Mouse (Mus musculus) limb, embryonic 14.5 days (tissue): Measurements from ENCODE around the gene Nfkbid. TPM values are rescaled to one million over a fixed set of nuclear protein-coding genes. Genes with fewer than 3 reads are reported as not detected.
A peak's percentile ranks its signal among the peaks of the same experiment; 100 is the strongest.

ENCODE experiments used
- ATAC-seq: fragments of 200-750 bp; cut with Nextera tagmentation; 2 replicates; pipeline ENCODE4 v1.8.0; 2017; ENCODE audit warnings: low read depth, moderate number of reproducible peaks, moderate TSS enrichment; ENCODE audit not compliant: low FRiP score
- DNase-seq: peaks from one replicate; pipeline ENCODE4 v3.0.0-alpha.2; 2015; ENCODE audit warnings: low spot score
- H3K27ac ChIP-seq: fragments of 300-500 bp; sonication (generic); replicated peaks from 2 replicates; pipeline ENCODE4 v1.5.1; 2014; ENCODE audit warnings: low read depth, mild to moderate bottlenecking, low read length, moderate library complexity, mixed read lengths
- H3K27me3 ChIP-seq: fragments of 300-500 bp; sonication (generic); 2 replicates; pipeline ENCODE4 v1.6.1; 2014; ENCODE audit warnings: low read length, mixed read lengths; ENCODE audit not compliant: control insufficient read depth, insufficient read depth
- H3K36me3 ChIP-seq: fragments of 300-500 bp; sonication (generic); 2 replicates; pipeline ENCODE4 v1.6.1; 2014; ENCODE audit warnings: mild to moderate bottlenecking, low read length, moderate library complexity, mixed read lengths; ENCODE audit not compliant: control insufficient read depth, insufficient read depth
- H3K4me1 ChIP-seq: fragments of 300-500 bp; sonication (generic); 2 replicates; pipeline ENCODE4 v1.6.1; 2014; ENCODE audit warnings: antibody characterized with exemption, low read length, mixed read lengths; ENCODE audit not compliant: control insufficient read depth, insufficient read depth
- H3K4me2 ChIP-seq: fragments of 300-500 bp; sonication (generic); replicated peaks from 2 replicates; pipeline ENCODE4 v1.6.1; 2014; ENCODE audit warnings: low read depth, mild to moderate bottlenecking, low read length, moderate library complexity; ENCODE audit not compliant: severe bottlenecking
- H3K4me3 ChIP-seq: fragments of 300-500 bp; sonication (generic); replicated peaks from 2 replicates; pipeline ENCODE4 v1.5.1; 2014; ENCODE audit warnings: low read length
- H3K9ac ChIP-seq: fragments of 300-500 bp; sonication (generic); 2 replicates; pipeline ENCODE4 v1.6.1; 2014; ENCODE audit warnings: mild to moderate bottlenecking, low read depth, low read length, moderate library complexity; ENCODE audit not compliant: severe bottlenecking
- H3K9me3 ChIP-seq: fragments of 300-500 bp; sonication (generic); 2 replicates; pipeline ENCODE4 v1.6.1; 2016; ENCODE audit warnings: low read length; ENCODE audit not compliant: control insufficient read depth
- POLR2A ChIP-seq: fragments of 200-500 bp; IDR thresholded peaks from 2 replicates; pipeline ENCODE4 v1.8.0; 2012; ENCODE audit warnings: inconsistent platforms, mild to moderate bottlenecking, moderate library complexity, borderline replicate concordance; ENCODE audit not compliant: insufficient read depth, insufficient read length; ENCODE audit errors: extremely low read depth
- WGBS: fragments of 180-500 bp; shearing (Covaris S2); extraction: QIAGEN DNeasy Blood & Tissue Kit; methylation state at CpG from one replicate; pipeline ENCODE4 v1.1.7; 2014; 5-methylcytosine and 5-hydroxymethylcytosine counted together
- polyA plus RNA-seq, 2 experiments: library from polyadenylated mRNA; depleted of rRNA in 1 of 2; stranded (reverse) in 1 of 2; unstranded in 1 of 2; fragments of >200 nt; fragmentation: Nextera tagmentation in 1 of 2; extraction: Ambion mirVana in 1 of 2; gene quantifications; 2 replicates each; pipeline versions ENCODE4 v1.2.1 to v1.2.3; 2012 to 2014

Nfkbid gene
- polyA plus RNA-seq, 2 experiments: 2.2 to 3.0 TPM

DNA sequence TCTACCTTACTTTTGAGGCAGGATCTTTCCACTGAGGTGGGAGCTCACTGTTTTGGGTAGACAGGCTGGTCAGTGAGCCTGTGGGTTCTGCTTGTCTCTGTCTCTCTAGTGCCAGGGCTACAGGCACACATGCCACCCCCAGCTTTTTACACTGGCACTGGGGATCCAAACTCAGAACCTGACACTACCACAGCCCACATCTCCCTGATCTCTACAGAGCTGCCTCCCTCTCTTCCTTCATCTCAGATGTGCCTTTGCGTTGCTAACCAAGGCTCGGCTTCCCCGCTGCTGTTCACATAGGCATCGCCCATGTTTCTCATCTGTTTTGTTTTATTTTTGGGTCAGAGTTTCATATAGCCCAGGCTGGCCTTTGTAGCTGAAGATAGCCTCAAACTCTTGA, 27.9 kb upstream of the Nfkbid start:
- Histone ChIP-seq H3K9me3 (no peaks in the 10 kb centered on the region), H3K27me3 (no peaks in the 10 kb centered on the region), H3K36me3 (no peaks in the 10 kb centered on the region), H3K4me1 (no peaks in the 10 kb centered on the region), H3K9ac (no peak overlapping the region), H3K4me3 (no peak overlapping the region), H3K27ac (no peak overlapping the region), H3K4me2 (no peak overlapping the region)
- ATAC-seq (no peak), DNase-seq (no peak)
- 80% methylated on average over 4 of the region's 4 CpGs for WGBS
- no peak for TF ChIP-seq POLR2A

DNA sequence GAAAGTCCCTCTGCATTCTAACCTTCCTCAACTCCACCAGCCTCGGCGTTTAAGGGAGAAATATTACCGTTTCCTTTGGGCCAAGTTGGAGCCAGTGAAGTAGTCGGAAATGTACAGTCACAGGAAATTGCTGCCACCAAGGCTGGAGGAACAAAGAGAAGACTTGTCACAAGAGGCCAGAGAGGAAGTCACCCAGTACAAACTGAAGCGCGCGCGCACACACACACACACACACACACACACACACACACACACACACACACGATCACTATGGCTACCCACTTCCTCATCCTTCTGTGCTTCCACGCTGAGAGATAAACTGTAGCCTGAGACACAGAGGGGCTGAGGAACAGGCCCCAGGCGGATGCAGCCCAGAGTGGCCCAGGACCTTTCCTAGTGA, 27.2 kb upstream of the Nfkbid start:
- H3K9ac ChIP-seq: no peak overlapping the region
- no peak overlapping the region for H3K4me2 ChIP-seq
- DNase-seq (peak; percentile 4), ATAC-seq (0 out of 2 replicates have a peak, but pooled peaks have one; percentile 37)
- WGBS: 60% methylated on average over 11 of the region's 11 CpGs
- H3K36me3 ChIP-seq: no peaks in the 10 kb centered on the region
- no peak overlapping the region for H3K27ac ChIP-seq
- no peaks in the 10 kb centered on the region for H3K4me1 ChIP-seq
- no peak overlapping the region for H3K4me3 ChIP-seq
- TF ChIP-seq POLR2A: no peak
- no peaks in the 10 kb centered on the region for H3K9me3 ChIP-seq
- H3K27me3 ChIP-seq: no peaks in the 10 kb centered on the region

DNA sequence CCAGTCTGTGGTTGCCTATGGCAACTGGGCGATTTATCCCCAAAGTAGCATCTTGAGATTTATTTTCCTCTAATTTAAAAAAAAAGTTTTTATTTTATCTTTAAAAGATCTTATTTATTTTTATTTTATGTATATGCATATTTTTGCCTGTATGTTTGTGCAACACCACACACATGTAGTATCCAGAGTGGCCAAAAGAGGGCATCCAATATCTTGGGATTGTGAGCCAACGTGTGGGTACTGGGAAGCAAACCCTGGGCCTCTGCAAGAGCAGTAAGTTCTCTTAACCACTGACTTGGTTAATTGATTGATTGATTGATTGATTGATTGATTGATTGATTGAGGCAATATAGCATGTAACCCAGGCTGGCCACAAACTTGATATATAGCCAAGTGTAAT, 26.7 kb upstream of the Nfkbid start:
- ATAC-seq (no peak), DNase-seq (no peak)
- Histone ChIP-seq H3K9ac (no peak overlapping the region), H3K27me3 (no peaks in the 10 kb centered on the region), H3K9me3 (no peaks in the 10 kb centered on the region), H3K27ac (no peak overlapping the region), H3K4me1 (no peaks in the 10 kb centered on the region), H3K4me3 (no peak overlapping the region), H3K36me3 (no peaks in the 10 kb centered on the region), H3K4me2 (no peak overlapping the region)
- no peak for TF ChIP-seq POLR2A
- 41% methylated on average over 2 of the region's 2 CpGs for WGBS

DNA sequence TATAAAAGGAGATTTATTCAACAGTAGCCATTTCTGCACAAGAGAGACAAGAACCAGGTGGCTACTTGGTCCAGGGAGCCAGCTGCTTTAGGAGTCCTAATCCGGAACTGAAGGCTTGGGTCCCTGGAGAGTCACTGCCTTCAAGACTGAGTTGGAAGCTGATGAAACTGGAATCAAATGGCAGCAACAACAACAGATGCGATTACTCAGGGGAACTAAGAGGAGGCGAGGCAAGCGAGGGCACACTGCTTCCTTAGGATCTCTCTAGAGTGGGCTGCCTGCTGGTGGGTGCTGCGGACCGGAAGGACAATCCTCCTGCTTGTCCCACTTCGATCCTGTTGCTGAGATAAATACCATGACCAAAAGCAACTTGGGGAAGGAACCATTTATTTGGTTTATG, 21.9 kb upstream of the Nfkbid start:
- ATAC-seq (no peak; the same call in 1 of the 2 replicates), DNase-seq (peak; percentile 39)
- Histone ChIP-seq H3K4me2 (no peak overlapping the region), H3K9ac (no peak overlapping the region), H3K27ac (no peak overlapping the region), H3K9me3 (no peaks in the 10 kb centered on the region), H3K27me3 (no peaks in the 10 kb centered on the region), H3K36me3 (no peaks in the 10 kb centered on the region), H3K4me3 (no peak overlapping the region), H3K4me1 (no peaks in the 10 kb centered on the region)
- 59% methylated on average over 7 of the region's 7 CpGs for WGBS
- TF ChIP-seq POLR2A: no peak

DNA sequence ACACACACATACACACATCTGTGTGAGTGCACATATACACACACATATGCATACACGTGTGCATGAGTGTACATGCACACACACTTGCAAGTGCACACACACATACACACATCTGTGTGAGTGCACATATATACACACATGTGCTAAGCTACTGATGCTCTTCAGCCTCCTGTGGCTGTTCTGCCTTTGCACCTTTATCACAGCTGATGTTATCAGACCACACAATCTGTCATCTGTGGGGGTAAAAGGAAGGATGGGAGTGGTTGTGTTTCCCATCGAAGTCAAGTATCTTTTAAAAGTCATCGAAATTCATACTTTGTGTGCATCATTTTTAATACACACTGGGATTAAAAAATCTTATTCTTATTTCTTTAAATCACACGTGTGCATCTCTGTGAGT, 19.2 kb upstream of the Nfkbid start:
- Histone ChIP-seq H3K9me3 (no peaks in the 10 kb centered on the region), H3K4me2 (no peak overlapping the region), H3K4me1 (no peaks in the 10 kb centered on the region), H3K27ac (no peak overlapping the region), H3K9ac (no peak overlapping the region), H3K4me3 (no peak overlapping the region), H3K27me3 (no peaks in the 10 kb centered on the region), H3K36me3 (no peaks in the 10 kb centered on the region)
- no peak for TF ChIP-seq POLR2A
- WGBS: 69% methylated on average over 4 of the region's 4 CpGs
- no peak for DNase-seq
- ATAC-seq: no peak

DNA sequence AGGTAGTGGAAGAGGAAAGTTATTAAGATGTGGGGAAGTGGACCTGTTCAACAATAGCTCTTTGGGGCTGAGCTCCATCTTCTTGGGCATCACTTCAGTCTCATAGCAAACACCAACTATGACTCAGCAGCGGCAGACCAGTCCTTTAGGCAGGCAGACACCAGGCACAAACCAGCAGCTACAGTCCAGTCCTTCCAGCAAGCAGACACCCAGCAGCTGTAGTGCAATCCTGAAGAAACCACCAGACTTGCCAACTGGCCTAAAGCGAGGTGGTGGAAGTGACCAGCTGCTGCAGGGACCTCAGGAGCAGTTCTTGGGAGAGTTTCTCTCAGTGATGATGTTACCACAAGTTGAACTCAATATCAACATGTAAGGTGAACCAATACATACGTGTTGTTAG, 12.9 kb upstream of the Nfkbid start:
- DNase-seq: no peak
- Histone ChIP-seq H3K27ac (no peak overlapping the region), H3K4me3 (no peak overlapping the region), H3K4me1 (no peaks in the 10 kb centered on the region), H3K4me2 (no peak overlapping the region), H3K9ac (no peak overlapping the region), H3K27me3 (no peaks in the 10 kb centered on the region), H3K9me3 (no peaks in the 10 kb centered on the region), H3K36me3 (no peaks in the 10 kb centered on the region)
- TF ChIP-seq POLR2A: no peak
- 86% methylated on average over 3 of the region's 3 CpGs for WGBS
- no peak for ATAC-seq
